Mouse (Mus musculus) 3T3-L1 (cell line): ENCODE measurements at regions not wholly inside any gene's neighbourhood (a gene's known extent, or its start where the extent isn't known, plus 50 kb on each side); places are given as distances from the start of the nearest gene placed in this dataset.
"Not testable (repeated sequence)": the region's sequence is repeated elsewhere in the genome, so short reads cannot be mapped to it uniquely, and the experiment has no call there.

ENCODE experiments used
- DNase-seq: peaks from one replicate; pipeline ENCODE4 v3.0.0-alpha.2; 2015; ENCODE audit warnings: low read depth, low spot score

DNA sequence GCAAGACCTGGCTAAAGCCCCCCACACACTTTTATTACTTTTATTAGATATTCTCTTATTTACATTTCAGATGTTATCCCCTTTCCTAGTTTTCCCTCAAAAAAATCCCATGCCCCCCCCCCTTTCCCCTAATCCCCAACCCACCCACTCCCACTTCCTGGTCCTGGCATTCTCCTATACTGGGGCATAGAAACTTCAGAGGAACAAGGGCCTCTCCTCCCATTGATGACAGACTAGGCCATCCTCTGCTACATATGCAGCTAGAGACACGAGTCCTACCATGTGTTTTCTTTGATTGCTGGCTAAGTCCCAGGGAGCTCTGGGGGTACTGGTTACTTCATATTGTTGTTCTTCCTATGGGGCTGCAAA lies 116.8 kb downstream of the Rfpl4b start:
- DNase-seq, result not testable (repeated sequence)

DNA sequence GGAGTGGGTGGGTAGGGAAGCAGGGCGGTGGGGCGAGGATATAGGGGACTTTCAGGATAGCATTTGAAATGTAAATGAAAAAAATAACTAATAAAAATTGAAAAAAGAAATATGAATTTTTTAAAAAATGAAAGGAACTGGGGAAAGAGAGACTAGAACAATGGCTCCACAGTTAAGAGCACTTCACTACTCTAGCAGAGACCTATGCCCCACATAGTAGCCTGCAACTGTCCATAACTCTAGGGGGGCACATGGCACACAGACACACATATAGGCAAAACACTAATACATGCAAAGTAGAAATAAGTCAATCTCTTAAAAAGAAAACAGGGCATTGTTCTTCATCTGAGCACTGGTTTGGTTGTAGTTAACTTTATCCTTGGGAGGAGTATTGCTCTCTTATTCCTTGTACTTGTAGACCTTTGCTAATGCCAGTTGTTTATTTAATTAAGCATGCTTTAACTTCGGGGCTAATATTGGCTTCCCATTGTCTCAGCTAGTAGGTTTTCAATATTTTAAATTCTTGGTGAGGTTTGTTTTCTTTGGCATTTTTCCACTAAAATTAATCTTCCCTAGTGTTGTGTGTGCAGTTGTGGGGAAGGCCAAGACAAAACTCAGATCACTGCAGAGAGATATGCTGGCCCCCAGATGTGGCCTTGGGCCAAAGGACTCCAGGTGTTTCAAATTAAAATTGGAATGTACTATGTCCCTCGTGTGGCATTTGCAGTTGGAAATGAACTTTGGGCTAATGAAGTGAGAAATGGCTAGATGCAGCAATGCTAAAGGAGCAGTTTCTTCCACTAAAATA lies 117.4 kb downstream of the Rfpl4b start:
- peak; percentile 70 for DNase-seq

DNA sequence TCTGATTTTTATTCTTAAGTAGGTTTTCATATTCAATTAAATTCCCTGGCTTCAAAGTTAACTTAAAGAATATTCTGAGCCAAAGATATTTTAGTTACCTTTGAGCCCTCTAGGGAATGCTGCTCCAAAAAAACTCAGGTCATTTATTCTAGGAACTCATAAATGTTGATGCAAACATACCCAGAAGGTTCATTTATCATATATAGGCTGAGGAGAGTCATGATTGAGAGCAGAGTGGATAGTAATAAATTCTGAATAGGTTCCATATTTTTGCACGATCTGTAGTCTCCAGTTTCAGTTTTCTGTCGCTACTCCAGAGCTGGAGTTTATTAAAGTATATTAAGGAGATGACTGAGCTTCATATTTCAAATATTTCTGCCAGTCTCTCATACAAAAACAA lies 144.1 kb downstream of the Rfpl4b start:
- DNase-seq, result no peak

DNA sequence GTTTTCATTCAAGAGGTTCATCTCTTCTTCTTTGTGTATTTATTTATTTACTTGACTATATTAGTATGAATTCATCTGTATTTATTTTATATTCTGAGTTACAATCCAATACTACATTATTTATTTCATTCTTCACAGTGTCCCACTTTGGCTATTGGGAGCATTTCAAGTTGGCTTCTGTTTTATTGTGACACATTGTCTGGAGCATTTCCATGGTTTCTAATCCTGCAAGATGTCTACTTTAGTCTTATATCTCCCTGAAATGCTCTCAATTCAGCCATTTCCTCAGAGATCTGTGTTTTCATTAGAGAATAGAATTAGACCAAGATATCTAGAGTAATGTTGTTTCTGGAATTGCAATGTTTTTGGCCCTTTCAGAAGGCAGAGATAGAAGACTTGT lies 153.0 kb downstream of the Rfpl4b start:
- DNase-seq, result no peak

DNA sequence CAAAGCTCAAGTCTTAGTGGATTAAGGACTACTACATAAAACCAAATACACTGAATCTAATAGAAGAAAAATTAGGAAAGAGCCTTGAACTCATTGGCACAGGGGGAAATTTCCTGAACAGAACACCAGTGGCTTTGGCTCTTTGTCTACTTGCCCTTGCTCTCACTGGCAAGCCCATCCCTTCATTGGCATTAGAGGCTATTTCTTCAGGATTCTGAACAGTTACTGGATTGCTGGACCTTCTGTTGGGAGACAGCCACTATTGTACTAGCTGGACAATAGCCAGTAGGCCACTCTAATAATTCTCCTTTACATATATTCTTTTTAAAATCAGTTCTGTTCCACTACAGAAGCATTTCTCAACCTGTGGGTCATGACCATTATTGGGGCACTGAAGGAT lies 153.7 kb downstream of the Rfpl4b start:
- DNase-seq, result no peak

DNA sequence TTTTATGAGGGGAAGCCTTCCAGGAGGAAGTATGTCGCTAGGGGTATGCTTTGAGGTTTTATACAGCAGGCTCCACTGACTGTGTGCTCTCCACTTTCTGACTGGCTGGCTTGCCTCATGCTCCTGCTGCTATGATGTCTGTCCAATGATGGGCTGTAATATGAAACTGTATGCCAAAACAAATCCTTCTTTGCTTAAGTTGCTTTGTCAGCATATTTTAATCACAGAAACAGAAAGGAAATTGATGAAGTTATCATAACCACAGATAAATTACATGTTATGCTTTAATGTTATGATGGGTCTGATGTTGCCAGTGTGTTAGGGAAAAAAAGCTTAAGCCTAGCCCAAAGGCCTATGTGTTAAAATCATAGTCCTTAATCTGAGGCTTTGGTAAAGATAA lies 185.9 kb downstream of the Rfpl4b start:
- DNase-seq, result no peak

DNA sequence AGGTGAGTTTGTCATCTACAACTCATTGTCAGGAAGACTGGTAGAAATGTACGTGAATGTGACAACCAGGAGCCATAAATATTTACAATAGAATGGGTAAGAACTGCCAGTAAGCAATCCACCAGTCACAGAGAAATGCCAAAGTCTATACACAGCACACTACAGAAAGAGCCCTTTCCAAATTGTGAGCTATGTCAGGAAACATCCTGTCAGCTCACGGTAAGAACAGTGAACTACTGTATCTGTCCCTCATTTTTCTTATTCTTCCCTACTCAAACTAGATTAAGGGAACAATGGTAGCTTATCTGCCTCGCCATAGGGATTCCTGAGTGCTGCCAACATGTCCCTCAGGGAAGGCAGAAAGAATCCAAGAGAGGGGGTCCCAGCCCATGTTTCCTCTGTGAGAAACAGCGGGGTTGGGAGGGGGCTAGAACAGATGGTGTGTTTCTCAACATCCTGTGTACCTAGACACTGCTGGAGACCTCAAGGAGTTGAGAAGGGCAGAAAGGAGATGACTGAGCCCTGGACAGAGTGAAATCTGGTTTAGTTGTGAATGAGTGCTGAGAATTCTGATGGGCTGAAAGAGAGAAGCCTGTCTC lies 191.6 kb downstream of the Rfpl4b start:
- no peak for DNase-seq

DNA sequence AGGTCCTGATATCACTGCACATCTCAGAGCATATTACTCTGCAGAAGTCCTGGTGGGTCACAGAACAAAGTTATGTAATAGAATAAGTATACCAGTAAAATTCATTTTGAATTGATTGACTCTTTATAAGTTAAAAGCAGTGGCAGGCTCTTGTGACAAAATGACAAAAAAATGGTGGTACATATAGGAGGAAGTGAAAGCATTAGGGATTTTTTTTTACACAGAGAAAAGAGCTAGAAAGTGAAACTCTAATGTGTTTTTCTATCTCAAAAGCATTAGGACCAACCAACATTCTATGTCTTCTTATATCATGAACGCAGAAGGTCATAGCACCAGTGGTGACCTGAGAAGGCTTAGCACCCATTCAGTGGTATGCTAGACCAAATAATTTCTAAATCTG lies 198.2 kb downstream of the Rfpl4b start:
- no peak for DNase-seq

DNA sequence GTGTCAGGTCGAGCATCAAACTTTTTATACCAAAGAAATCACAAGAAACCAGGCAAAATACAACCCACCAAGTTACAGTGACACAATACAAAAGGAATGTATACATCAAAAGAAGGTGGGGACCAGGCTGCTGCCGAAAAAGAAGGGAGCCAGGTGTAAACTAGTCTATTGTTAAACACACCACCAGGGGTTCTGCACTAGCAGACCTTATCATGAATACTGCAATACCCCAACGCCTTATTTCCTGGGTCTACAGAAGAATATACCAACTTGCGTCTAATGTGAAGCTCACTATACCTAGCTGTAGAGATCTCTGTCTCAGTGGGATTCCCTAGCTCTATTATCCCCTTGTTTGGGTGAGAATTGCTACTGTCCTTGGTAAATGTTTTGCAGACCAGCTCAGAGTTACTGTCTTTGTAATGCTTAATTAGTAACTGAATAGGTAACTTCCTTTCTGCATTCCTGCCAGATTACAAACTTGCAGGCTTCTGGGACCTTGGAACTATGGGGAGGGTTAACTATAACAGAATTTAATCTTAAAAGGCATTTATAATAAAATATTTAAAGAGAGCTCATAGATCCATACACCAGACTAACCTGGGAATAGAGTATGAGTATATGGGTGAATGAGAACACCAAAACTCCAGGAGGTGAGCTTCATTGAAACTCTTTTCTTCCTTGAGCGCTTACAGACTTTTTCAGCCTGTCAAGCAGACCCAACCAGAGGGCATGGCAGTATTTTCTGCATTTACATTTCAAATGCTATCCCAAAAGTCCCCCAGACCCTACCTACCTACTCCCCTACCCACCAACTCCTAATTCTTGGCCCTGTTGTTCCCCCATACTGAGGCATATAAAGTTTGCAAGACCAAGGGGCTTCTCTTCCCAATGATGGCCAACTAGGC lies 211.7 kb downstream of the Rfpl4b start:
- DNase-seq, result no peak

DNA sequence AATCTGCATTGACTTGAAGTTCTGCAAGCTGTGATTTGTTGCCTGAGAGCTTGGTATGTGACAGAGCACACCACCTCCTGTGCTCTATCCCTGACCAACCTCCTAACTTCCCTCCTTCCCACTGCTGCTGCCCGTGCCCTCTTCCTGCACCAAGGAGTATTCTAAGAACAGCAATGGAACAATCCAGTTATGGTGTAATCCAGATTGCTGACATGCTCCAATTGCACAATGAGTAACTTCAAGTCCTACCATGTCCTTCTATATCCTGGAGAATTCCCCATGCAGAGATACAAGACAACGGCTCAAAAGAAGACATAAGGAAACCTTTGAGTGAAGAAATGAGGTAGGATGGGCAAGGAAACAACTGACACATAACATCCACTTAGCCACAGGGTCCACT lies 235.5 kb downstream of the Rfpl4b start:
- no peak for DNase-seq

DNA sequence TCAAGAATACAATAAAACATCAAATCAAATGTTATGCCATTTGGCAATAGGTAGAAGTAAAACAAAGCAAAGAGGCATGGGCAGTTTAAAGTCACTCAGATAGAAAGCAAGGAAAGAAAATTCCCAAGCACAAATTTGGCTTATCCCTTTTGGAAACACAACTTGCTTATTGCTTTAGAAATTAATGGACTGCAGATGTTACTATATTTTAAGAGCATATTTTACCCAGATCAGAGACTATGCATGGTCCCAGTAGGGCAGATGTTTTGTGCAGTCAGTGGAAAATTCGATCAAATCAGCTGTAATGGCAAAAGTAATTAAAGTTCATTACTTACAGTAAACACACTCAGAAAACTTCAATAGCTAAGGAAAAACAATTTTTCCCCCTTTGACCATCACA lies 245.9 kb downstream of the Rfpl4b start:
- no peak for DNase-seq

DNA sequence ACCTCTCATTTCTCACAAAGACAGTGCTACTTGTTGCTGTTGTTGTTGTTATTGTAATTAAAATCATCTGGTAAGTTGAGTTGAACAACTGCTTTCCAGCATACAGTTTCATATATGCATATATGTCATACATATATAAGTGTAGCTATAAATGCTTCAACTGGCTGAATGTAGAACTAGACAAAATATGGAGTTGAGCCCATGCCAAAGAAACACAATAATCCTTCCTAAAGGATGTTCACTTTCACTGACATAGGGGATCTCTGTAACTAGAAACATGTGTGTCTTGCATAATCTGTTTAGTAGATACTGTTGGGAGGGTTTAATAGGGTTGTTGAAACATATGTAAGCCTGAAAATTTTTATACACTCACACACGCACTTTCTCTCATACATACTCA lies 247.9 kb downstream of the Rfpl4b start:
- no peak for DNase-seq

DNA sequence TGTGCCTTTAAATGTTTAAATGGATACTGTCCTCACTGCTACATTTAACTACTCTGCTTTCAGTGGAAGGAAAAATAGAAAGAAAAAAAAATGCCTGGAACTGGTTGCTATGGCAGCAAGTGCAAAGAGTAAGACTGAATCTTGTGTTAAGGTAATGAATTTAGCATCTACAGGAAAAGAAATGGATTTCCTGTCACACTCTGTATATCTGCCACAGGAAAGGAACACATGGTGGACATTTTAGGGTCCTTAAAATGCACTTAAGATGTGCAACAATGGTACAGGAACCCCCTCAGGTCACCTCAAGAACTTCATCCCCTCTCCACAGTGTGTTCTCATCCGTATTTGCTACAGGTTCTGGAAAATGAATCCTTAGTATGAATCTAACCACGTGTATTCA lies 248.4 kb downstream of the Rfpl4b start:
- no peak for DNase-seq

DNA sequence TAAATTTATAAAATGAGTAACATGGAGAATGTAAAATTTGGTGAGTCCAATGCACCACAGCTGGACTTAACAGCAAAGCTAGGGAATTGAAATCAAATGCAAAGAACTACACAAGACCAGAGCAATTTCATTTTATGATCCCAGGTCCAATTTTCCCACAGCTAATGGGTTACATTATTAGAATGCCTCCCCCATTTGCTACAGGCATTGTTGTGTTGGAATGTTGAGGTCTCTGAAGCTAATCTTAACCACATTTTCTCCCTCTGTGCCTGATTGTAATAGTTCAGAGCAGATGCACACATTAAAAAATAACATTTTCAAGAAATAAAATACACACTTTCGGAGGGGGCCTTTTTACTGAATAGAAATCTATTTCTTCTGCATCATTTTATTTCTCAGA lies 254.3 kb downstream of the Rfpl4b start:
- DNase-seq, result no peak

DNA sequence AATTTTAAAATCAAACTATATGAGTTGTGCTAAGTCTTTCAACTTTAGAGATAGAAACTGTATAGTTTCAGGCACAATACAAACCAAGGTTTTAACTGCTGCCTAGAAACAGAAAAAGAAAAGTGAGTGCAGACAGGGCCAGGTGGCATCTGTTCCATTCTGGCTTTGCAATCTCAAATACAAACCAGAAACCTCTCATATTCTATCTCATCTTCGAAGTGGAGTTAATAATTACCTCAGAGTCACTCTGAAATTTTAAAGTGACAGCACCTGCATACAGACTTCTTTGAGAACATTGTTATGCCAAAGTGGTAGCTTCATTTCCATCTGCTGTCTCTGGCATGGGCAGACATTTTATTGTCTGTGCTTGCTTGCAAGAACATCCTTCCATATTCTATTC lies 255.2 kb downstream of the Rfpl4b start:
- no peak for DNase-seq

DNA sequence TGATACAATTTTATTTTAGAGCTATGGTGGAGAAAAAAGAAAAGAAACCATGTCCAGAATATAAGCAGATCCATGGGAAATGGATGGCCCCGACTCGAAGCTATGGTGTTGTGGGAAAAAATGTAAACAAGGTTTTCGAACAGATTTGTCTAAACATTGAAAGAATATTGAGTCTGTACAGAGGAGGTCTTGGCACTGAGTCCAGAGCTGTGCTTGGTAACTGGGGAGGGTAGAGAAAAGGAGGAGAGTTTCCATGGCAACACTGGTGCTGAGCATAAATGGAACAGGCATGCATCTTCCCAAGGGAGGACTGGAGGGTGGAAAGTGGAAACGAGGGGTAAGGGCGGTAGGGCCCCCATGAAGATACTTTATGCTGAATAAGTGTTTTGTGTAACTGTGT lies 266.5 kb downstream of the Rfpl4b start:
- no peak for DNase-seq

DNA sequence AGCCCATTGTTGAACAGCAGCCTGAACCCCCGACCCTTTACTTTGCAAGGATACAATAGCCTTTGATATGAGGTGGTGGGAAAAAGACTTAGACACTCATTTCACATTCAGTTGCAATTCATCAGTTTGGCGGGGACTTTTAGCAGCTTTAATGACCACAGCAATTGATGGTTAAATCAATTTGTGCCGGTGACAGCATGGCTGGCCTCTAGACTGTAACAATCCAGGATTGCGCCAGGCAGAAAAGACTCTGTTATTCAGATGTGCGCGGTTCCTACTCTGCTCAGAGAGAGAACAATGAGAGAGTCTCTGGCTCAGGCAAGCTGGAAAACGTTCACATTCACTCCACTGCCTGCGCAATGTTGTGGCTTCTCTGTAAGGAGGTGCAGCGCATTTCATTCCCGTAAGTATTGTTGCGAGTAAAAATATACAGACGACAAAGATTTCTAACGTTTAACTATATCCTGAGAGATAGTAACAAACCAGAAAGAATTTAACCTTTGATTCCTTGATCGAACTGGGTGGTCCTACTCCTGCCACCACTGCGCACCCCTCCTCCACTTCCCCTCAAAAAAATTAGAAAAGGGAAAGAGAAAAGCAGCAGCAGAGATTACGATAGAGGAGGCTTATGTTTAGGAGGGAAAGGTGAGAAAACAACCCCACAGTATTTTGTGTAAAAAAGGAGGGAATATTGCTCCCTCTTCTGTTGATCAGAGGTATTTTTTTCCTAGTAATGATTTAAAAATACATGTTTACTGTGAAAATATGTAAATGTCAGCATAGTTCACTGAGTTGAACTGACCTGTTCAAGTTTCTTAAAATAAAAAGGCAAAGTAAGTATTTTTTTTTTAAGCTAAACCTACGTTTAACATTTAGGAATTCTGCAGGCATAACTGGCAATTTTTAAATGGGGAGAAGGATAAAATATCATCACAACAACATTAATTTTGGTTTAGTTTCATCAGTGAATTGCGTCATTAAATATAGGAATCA lies 267.6 kb downstream of the Rfpl4b start:
- peak; percentile 68 for DNase-seq

DNA sequence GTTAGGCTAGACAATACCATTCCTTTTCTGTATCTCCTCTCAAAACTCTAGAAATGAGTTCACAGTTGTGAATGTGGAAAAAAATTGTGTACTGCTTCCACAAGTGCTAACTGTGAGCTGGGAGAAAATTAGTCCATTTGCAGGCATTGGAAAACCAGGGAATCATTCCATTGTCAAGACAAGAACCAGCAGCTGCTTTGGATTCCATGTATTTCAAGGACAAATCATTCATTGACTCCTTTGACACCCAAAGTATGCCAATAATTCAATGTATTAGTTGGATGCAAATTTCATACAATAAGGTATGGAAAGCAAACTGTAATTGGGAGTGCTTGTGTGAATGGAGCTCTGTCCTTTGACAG lies 268.3 kb downstream of the Rfpl4b start:
- DNase-seq, result no peak

DNA sequence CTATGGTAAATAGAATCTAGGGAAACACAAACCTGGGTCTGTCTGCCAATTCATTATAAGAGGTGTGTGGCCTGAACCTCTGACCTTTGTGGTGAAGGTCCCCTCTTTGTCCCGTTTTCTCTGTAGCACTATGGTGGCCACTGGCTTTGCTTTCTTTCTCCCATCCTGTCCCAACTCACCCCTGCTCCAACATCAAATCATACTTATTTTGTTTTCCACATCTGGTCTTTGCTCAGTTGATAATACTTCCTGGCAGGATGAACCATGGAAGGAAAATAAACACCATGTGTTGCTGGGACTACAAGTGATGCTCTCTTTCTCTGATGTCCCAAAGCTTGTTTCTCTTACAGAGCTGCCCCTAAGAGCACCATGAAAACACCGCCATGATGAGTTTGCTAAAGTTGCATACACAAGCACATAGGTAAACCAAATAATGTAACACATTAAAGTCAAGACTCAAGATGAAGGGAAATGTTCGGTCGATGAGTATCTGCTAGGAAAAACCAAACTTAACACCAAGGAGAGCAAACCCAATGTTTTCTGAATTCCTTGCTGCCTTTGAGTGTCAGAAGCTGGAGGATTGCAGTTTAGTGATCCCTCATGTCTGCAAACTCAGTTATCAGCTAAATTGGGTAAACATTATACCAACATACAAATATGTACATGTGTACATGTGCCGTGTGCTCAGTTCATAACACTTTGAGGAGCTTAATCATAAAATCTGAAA lies 269.1 kb downstream of the Rfpl4b start:
- DNase-seq, result peak; percentile 2

DNA sequence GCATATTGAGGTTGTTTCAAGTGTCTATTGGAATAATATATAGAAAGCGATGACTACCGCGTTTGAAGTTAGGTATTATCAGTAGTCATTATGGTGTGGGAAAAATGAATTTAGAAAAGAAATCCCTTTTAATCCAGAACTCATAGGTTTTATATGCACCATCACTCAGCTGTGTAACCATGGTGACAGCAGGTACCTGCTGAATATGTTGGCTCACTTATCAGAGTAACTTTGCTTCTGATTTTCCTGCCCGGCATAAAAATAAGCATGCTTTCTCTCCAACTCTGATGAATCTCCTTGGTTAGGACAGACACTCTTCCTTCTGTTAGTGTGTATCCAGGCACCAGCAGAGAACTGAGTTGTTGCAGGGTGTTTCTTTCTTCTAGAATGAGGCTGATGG lies 281.5 kb downstream of the Rfpl4b start:
- no peak for DNase-seq

DNA sequence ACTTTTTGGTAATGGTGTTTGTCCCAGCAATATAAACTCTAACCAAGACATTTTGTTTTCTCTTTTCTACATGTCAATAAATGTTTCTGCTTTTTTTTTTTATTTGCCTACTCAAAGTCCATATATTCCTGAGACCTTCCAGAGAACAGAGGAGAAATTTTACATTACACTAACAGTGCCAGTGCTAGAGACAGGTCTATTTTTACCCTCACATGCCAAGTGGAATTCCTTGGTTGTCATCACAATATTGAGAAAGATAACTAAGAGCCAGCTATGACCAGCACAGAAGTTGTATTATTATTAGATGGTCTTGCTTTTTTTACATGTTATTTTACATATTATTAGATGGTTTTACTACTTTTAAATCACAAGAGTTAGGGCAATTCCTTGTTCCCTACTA lies 282.8 kb downstream of the Rfpl4b start:
- DNase-seq, result no peak
